Mouse (Mus musculus) embryo, embryonic 11 days (tissue): ENCODE results near the gene Efcab1.
"Not testable (repeated sequence)": the region's sequence is repeated elsewhere in the genome, so short reads cannot be mapped to it uniquely, and the experiment has no call there.

Experiments used
- DNase-seq: peaks from one replicate; pipeline ENCODE4 v3.0.0-alpha.2; 2015

The Efcab1 gene

DNA sequence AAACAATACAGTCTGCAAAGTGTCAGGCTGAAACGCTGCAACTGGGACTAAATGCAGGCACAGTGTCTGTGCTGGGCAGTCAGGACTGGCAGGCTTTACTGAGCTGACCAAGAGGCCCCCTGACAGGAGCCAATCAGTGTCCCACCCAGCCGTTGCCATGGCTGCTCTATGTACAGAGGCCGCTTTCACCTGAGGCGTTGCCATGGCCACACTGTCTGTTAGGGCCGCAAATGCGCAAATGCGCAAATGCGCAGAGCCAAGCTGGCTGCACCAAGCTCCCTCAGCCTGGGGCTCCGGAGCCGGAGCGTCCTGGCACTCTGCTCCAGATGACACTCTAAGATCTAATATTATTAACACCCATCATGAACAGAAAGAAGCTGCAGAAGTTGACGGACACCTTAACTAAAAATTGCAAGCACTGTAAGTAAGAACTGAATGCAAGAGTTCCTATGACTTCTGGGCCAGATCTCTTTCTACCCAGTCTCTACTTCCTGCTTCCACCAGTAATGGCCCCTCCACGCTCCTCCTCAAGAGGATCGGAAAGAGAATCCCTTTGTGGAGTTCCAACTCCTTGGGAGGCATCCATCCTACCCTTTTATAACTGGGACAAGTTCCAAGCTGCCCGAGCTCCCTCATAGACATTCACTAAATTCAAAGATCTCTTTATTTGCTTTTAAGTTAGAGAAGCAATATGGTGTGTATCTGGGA, at the start of gene Efcab1:
TSS of gene Efcab1 (plus strand) at position 214 of the 708 bp plus-strand sequence.
- DNase-seq, result peak; percentile 89

DNA sequence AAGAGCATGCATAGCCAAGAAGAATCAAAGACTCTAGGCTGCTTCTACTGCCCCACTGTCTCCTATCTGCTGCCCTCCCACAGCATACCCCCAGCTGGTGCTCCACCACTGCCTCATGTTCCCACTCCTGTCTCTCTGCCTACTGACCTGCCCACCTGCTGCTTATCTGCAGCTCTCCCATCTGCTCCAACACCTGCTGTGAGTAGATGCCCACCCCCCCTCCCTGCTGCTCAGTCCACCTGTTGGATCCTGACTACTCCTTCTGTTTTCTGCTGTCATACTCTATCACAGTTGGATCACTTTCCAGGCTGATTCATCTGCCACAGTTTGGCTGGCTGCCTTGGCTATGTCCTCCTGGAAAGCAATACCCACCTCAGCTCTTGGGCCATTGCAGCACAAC, 47.0 kb upstream of the Efcab1 start:
- no peak for DNase-seq

DNA sequence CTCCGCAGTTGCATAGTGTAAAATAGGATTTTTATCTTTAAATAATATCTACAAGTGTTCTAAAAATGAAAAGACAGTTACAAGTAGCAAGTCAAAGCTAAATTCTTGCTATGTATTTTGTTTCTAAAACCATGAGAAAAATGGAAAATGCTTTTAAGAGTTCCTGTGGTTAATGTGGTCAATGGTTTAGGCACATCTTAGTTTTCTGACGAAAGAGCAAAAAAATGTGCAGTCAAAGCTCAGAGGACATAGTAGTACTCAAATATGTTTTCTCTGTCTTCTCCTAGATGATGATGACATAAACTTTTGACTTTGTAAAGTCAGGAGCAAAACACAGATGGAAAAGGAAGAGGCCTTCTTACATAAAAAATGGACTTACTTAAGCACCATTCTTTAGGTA, 21.5 kb upstream of the Efcab1 start:
- DNase-seq, result no peak

- no peak for DNase-seq
These were observed 21.0 kb upstream of the Efcab1 start for GRCm38 (mm10) chr16:14885372-14885771.

- DNase-seq, result no peak
These were observed 13.9 kb upstream of the Efcab1 start for GRCm38 (mm10) chr16:14892492-14892891.

- no peak for DNase-seq
These were observed 12.5 kb upstream of the Efcab1 start for GRCm38 (mm10) chr16:14893864-14894263.

GRCm38 (mm10) chr16:14894713-14895112, 11.7 kb upstream of the Efcab1 start:
- no peak for DNase-seq

DNA sequence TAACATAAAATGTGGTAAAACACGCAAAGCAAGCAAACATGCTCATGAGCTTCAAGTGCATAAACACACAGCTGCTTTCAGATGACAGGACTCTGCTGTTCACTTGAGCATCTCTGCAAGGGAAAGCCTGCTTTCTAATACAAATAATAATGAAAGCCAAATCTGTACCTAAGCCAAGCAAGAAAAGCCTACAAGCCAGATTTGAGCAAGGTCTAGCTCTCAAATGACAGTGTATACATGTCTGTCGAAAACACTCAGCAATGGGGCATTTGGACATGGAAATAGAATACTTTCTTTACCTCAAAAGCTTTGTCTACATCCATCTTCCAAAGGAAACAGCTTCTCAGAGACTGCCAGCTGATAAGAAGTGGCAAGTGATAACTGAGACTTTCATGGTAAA, 10.9 kb upstream of the Efcab1 start:
- no peak for DNase-seq

- DNase-seq, result not testable (repeated sequence)
These were observed 24.3 kb downstream of the Efcab1 start for GRCm38 (mm10) chr16:14930711-14931110.

DNA sequence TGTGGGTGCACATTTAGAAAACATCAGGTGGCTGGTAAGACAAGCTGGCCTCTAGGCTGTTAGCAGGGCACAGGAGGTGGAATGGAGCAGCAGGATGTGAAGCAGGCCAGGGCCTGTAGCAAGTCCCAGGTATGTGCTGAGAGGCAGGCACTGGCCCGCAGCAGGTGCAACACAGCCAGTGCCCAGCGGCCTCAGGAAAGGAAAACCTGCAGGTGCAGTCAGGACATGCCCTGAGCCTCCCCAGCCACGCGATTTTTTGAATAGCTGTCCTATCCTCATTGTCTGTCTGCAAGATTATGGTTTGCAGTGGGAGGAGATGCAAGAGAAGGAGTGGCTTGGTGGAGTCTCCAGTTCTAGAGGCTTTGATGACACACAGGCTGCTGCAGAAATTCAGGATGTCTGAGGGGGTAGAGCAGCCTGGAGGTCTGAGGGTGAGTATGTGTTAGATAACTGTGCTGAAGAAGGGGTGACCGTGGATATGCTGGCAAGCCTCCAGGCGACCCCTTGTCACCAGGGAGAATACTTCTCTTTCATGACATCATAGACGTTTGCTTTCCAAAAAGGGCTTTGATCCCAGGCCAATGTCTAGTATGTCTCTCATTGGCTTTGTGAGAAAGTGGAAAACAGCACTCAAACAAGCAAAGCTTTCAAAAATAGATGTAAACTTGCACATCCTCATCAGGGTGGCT, 30.2 kb downstream of the Efcab1 start:
- DNase-seq, result not testable (repeated sequence)

GRCm38 (mm10) chr16:14939552-14939951, 33.1 kb downstream of the Efcab1 start:
- no peak for DNase-seq

DNA sequence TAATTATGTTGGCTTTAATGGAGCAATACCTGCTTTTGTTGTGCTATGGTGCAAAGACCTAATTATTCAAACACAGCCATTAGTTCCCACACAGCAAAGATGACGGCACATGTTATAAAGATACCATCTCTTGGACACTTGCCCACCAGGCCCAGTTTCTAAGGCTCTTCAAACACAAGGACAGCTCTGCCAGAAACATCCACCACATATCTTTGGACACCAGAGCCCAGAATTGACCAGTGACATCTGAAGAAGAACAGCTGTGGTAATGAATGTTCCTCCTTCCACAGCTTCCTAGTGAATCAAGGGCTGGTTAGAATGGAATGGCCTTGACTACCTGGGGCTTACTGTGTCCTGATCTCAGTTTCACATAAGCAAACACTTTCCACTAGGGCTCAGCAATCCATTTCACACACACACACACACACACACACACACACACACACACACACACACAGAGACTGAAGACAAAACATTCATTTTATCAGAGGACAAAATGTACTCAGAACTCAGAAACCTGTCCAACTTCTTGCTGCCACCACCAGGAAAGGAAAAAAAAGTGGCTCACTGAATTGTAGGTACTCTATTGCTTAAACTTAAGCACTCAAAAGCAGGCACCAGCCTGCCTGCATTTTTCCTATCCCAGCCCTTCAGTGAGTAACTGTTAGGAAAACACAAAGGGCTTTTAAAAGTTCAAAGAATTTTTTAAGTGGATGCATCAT, 33.7 kb downstream of the Efcab1 start:
- no peak for DNase-seq

DNA sequence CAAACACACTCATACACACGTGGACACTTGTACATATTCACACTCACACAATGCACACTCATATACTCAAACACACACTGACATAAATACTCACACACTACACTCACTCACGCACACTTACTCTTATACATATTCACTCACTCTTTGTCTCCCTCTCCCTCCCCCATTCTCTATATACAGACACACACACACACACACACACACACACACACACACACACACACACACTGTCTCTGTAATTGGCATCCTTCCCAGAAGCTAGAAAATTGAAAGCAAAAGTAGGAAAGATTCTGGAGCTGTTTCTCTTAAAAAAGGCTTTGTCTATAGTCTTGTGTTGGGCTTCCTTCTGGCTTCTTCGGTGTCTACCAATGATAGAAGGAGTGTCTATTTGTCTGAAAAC, 34.5 kb downstream of the Efcab1 start:
- no peak for DNase-seq

GRCm38 (mm10) chr16:14943530-14943929, 37.1 kb downstream of the Efcab1 start:
- DNase-seq, result no peak

DNA sequence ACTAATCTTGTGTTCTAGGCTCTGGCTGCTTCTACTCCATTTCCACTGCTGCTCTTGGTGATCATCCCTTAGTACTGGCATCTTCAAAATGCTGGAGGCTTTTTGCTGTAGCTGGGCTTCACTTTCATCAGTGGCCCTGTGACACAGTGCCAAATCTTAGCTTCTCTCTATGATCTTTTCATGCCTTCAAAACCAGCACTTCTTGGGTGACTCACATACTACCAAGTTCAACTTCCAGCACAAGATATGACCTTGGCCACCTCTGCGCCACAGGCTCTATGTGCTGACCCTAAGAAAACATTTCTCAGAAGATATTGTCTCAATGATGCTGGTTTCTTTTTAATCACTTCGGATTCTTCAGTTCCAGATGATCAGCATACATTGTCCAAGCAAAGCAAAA, 41.2 kb downstream of the Efcab1 start:
- not testable (repeated sequence) for DNase-seq

- peak; percentile 16 for DNase-seq
These were observed 45.5 kb downstream of the Efcab1 start for GRCm38 (mm10) chr16:14951894-14952293.

GRCm38 (mm10) chr16:14959743-14960142, 53.3 kb downstream of the Efcab1 start:
- no peak for DNase-seq

DNA sequence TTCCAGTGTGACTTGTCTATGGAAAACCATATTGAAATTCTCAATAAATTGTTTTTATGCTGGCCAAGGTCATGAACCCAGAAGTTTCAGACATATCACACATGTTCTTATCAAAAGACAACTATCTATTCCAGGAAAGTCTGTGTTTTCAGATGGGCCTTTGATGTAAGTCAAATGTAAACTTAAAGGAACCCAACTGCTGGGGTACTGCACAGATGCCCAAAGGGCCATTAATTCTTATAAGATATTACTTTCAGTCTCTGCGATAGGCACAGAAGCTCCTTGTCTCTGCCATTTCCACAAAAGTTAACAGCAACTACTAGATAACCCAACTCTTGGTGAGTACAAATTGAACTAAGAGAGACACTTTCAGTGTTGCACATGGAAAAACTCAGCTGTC, 67.3 kb downstream of the Efcab1 start:
- no peak for DNase-seq

GRCm38 (mm10) chr16:14979228-14979627, 72.8 kb downstream of the Efcab1 start:
- DNase-seq, result no peak

DNA sequence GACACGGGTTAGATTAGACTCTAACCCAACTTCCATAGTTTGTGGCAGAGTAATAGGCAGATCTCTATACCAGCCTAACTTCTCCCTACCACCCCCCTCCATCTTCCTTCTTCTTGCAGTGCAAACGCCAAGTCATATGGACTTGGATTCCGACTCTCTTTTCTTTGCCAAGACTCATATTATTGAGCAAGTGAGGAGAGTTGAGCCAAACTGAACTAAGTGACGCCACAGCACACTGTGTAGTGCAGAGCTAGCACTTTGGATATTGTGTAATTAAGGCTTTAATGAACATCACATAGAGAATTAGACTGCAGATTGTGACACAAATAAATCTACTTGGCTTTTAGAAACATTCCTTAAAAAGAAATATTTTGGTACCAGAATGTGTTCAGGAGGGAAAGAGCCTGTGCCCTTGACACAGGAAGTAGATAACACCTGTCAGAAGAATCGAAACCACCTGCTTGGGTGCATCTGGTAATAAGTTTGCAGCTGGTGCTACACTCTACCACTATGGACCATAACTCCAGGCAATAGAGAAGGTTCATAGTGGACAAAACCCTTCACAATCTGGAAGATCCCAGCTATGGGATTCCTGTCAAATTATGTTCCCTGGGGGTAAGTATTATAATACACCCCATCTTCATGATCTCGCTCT, 83.3 kb downstream of the Efcab1 start:
- DNase-seq, result no peak

- no peak for DNase-seq
These were observed 84.6 kb downstream of the Efcab1 start for GRCm38 (mm10) chr16:14991001-14991400.

- peak; percentile 25 for DNase-seq
These were observed 86.2 kb downstream of the Efcab1 start for GRCm38 (mm10) chr16:14992461-14993107.

- DNase-seq, result no peak
These were observed 108.3 kb downstream of the Efcab1 start for GRCm38 (mm10) chr16:15014724-15015123.
